Mouse (Mus musculus): ENCODE measurements around the gene Dnmt3b. TPM values are rescaled to one million over a fixed set of nuclear protein-coding genes. Genes with fewer than 3 reads are reported as not detected.

Dnmt3b gene
- total RNA-seq (2021) = 1 to 10 TPM; 3.5 to 3.8 TPM
- long read RNA-seq, experiment 1, partial matches to known transcripts = 1 of 2 reads
- long read RNA-seq, experiment 1, other reads (novel, unspliced or antisense) = 1 of 2 reads
- long read RNA-seq, experiment 2, partial matches to known transcripts = 1 of 2 reads
- long read RNA-seq, experiment 2, other reads (novel, unspliced or antisense) = 1 of 2 reads

DNA sequence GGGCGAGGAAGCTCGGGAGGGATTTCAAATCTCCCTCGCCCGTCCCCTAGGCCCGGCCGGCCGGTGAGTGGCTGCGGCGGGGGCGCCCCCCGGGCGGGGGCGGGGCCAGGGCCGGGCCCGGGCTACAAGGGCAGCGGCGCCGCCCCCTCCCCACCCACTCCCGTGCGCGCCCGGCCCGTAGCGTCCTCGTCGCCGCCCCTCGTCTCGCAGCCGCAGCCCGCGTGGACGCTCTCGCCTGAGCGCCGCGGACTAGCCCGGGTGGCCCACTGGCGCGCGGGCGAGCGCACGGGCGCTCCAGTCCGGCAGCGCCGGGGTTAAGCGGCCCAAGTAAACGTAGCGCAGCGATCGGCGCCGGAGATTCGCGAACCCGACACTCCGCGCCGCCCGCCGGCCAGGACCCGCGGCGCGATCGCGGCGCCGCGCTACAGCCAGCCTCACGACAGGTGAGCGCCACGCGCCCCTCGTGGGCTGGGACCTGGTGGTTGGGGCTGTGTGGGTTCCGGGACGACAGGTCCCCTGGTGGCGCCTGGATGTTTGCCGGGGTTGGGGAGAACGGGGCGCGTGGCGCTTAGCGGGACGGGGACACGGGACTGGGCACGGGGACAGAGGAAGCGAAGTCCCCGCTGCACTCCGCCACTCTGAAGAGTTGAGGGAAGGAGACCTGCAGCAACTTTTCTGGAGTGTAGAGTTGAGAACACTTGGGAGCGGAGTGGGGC, at the start of gene Dnmt3b:
Dnmt3b (plus strand) TSS at position 153 of the 716 bp plus-strand sequence.
- DNase-seq (ENCODE audit: low spot score in 2 of 2) = peak; percentile 58 to 71

DNA sequence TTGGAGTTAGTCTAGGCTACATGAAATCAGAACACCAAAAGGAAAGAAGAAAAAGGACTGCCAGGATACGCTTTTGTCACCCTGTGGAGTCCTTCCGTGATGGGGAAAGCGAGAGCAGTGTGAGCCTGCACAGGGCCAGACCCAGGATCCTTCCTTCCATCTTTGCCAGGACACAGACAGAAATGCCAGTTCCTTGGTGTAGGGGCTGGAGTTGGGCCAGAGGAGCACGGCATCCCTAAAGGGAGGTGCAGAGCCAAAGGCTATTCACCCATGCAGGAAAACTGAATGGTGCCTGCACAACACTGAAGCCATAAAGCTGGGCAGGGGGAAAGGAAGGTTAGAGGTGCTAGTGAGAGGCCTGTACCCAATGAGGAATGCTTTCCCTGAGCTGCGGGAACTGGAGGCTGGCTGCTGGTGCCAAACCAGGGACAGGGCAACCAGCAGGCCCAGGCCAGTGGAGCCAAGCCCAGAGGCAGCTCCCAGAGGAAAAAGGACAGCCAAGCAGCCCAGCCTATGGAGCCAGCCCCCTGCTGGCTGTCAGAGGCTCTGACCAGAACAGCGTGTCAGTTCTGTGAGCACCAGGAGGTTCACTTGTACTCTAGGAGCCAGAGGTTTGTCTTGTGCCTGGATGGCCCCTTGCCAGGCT, 49.1 kb upstream of the Dnmt3b start:
- peak; percentile 30 to 64 for DNase-seq (ENCODE audit: low spot score in 2 of 2)

DNA sequence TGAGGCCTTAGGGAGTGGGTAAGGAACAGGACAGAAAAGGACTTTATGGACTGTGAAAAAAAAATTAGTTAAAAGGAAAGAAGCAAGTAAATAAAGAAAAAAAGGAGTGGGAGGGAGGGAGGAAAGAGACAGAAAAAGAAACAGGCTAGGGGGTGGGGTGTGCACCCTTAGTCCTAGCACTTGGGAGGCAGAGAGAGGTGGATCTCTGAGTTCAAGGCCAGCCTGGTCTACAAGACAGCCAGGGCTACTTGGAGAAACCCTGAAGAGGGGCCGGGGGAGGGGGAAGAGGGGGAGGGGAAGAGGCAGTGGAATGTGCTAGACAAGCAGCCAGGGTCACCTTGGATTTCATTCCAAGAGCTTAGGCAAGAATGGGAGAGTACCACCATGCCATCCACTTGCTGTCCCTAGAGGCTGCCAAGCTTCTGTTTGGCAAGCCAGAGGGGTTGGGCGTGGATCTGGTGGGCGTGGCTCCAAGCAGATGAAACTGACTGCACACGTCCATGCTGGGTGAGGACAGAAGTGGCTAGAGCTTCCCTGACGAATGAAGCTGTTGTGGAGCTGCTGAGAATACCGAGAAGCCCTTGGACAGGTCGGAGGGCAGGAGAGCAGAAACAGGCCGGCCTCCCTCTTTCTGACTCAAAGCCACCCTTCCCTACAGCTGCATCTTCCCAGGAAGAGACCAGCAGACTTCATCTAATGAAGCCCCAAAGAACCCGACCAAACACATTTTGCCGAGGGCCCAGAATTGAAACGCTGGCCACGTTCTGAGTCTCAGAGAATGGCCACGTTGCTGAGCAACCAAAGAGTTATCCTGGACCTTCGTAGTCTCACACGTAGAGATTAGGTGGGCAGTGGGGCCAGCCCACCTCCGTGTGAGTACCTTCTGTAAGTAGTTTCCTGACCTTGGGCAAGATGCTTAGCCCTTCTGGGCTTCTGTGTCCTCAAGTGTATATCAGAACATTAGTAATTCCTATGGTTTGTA, 48.3 kb upstream of the Dnmt3b start:
- peak in 1 of 2 experiments; percentile 44 for DNase-seq (ENCODE audit: low spot score in 2 of 2)

DNA sequence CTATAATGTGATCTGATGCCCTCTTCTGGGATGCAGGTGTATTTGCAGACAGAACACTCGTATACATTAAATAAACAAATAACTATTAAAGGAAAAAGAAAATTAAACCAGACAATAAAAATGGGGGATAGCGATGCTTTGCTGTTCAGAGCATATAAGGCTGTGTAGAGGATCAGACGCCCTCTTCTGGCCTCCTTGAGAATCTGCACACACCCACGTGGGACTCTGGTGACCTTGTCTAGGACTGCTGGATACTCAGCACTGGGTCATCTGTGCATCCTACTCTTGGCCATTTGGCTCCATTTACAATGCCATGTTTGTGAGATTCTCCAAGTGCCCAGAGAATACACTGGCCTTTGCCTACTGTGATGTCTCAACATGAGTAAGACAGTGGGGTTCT, 45.5 kb upstream of the Dnmt3b start:
- DNase-seq (ENCODE audit: low spot score in 2 of 2) = no peak

DNA sequence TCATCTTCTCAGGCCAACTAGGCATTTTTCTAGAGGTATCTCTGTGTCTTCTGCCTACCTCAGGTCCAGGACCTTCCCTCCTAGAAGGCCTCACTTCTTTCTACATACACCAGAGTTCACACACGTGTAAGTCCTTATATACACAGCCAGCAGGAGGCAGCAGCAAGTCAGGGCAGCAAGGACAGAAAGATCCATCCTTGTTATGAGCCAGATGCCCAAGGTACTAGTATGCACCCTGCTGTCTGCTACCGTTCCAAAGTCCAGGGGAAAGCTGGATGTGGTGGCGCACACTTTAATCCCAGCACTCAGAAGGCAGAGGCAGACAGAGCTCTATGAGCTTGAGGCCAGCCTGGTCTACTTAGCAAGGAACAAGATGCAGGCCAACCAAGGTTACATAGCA, 42.8 kb upstream of the Dnmt3b start:
- no peak for DNase-seq (ENCODE audit: low spot score in 2 of 2)

DNA sequence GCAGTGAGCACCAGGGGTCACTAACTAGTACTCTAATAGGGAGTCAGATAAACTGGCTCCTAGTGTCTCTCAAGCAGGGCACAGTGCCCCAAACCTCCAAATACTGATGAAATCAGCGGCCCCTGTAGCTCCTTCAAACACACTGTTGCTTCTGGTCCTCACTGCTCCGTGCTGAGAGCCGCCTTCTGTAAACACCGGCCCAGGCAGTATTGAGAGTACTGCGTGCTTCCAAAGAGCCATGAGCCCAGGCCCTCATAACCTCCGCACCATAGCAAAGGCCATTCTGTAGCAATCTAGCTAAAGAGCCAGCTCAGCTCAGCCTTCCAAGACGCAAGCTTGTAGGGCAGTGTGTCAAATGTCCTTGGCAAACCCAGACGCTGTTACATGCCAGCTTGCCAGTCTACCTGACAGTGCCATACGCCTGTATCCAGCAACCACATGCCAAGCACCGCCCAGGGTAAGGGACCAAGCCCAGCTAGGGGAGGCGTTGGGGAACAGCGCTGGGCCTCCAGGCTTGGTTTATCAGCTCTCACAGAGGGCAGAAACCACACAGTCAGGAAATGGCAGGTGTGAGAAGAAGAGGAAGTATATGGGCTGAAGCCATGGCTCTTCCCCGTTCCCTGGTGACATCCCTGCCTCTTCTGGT, 41.3 kb upstream of the Dnmt3b start:
- DNase-seq (ENCODE audit: low spot score in 2 of 2) = no peak

DNA sequence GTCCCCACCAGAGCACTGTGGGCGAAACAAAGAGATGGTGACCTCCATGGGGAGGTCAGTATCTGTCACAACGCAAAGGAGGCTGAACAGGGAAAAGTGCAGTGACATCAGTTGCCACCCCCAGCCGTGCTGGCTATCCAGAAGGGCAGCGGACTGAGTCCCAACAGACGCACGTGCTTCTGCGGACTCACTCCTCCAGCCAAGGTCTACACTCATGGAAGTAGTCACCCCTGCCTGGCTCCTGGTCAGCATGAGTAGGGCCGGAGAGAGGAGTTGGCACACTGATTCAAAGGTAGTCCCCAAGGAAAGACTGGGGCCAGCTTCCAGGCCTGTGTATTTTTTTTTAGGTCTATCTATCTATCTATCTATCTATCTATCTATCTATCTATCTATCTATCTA, 40.2 kb upstream of the Dnmt3b start:
- DNase-seq (ENCODE audit: low spot score in 2 of 2) = no peak

DNA sequence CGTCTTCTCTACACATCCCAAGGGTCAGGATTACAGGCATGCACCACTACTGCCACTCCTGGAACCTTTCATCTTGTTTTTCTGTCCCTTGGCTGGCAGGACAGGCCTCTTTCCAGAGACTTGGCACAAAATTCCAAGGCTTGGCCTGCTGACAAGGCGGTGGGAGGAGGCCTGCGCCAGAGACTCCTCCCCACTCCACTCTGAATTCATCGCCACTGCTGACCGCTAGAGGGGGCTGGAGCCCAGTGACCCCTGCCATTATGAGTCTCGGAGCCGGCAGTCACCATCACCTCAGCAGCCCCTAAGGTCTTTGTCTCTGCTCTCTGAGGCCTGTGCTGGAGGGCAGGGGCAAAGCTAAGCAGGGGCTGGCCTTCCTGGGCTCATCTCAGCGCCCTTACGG, 39.7 kb upstream of the Dnmt3b start:
- peak; percentile 76 to 84 for DNase-seq (ENCODE audit: low spot score in 2 of 2)

DNA sequence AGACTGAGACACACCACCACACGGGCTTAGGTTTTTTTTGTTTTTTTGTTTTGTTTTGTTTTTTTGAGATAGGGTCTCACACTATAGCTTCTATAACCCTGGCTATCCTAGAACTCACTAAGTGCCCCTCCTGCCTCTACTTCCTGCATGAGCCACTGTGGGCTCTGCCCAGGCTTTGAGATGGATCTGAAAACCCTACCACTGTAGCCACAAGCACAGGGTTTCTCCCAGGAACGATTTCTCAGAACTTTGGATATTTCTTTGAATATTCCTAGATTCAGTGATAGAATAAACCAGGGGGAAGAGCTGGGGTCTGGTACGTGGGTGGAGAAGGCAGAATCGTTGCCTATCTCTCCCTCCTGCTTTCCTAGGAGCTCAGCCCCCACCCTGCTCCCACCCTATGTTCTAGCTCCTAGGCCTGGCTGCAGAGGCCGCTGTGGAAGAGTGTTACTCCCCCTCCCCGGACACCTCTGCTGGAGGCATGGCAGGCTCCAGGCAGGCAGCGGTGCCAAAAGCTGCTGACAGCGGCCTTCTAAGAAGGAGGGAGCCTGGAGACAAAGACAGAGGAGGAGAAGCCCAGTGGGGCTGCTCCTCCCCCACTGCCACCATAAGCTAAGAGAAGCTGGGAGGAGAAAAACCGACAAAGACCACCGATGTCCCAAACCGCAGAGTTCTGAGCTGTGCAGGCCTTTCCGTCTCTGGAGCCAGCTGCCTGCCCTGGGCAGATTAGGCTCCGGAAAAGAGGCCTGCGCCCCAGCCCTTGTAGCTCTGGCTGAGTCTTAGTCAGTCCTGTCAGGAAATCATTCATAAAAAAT, 38.6 kb upstream of the Dnmt3b start:
- no peak for DNase-seq (ENCODE audit: low spot score in 2 of 2)

DNA sequence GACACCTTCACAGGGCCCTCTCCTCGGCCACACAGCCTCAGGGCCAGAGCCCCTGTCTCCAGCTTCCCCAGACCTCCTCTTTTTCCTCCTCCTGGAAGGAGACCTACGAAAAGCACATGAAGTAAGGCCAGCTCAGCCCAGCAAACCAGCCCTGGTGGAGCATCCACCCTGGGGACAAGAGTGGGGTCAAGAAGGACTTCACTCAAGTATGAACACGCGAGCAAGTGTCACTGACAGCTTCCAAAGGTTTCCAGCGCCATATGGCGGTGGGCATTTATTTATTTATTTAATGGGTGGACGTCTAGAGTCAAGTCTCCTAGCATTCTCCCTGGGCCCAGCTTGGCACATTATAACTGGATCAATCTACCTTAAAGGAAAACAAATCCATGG, 38.0 kb upstream of the Dnmt3b start:
- no peak for DNase-seq (ENCODE audit: low spot score in 2 of 2)

DNA sequence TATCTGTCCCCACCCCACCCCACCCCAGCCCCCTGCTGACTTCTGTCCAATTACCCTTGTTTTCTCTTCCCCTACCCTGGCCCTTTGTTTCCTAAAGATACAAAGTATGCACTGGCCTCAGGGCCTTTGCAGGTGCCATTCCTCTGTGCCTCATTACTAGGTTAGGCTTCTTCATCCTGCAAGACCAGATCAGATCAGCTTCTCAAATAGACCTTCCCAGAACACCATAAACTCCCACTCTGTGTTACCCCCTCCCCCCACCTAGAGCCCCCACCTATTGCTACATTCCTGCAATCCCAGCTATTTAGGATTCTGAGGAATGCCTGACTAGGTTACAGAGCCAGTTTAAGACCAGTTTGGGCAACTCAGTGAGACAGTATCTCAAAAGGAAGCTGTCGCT, 37.5 kb upstream of the Dnmt3b start:
- no peak for DNase-seq (ENCODE audit: low spot score in 2 of 2)

DNA sequence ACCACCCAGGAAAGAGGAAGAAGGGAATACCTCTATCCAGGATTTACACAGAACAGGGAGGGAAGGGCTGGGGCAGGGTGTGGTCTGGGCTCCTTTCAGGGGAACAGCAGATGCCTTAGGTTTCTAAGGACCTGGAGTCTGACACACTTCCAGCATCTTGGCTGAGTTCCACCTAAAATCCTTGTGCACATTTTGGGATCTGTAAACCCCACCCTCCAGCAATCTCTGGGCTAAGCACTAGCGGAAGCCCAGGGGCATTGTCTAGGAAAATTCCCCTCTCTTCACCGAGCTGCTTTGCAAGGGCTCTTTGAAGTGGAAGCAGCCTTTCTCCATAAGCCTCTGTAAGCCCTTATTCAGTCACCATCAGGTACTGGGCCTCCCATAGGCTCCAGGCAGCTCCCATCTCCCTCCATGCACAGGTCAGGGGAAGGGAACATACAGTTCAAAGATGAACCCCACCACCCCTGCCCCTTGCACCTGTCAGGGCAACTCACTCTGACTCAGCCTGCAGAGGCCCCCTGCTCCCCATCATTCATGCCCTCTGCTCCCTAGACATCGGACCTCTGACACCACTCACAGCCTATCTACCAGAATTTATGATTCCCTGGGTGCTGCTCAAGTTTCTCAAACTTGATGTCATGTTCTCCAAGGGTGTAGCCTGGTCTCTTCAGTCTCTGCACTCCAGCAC, 36.5 kb upstream of the Dnmt3b start:
- no peak for DNase-seq (ENCODE audit: low spot score in 2 of 2)

DNA sequence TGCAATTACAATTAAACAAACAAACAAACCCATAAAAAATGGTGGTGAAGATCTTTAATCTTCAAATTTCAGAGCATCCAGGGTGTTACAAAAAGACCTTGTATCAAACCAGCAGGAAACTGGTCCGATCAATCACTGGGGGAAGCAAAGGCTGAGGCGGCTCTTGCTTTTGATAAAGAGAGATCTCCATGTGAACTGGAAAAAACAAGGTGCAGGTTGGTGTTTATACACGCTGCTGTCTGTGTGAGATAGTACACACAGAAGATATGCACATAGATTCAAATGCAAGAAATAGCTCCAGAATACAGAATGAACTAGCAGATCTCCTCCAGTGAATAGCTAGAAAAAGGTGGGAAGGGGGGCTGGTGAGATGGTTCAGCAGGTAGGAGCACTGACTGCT, 32.4 kb upstream of the Dnmt3b start:
- DNase-seq (ENCODE audit: low spot score in 2 of 2) = no peak

DNA sequence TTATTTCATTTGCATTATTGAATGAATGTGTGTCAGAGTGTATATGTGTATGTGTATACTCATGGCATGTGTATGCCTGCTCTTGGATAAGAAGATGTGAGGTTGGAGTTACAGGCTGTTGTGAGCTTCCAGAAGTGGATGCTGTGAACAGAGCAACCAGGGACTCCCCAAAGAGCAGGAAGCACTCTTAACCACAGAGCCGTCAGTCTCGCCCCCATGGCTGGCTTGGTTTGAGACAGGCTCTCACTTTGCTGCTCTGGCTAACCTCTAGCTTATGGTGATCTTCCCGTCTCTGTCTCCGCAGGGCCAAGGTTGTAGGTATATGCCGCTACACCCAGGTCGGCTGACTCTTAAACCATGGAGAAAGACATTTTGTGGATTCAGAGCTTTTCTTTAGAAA, 30.8 kb upstream of the Dnmt3b start:
- no peak for DNase-seq (ENCODE audit: low spot score in 2 of 2)

DNA sequence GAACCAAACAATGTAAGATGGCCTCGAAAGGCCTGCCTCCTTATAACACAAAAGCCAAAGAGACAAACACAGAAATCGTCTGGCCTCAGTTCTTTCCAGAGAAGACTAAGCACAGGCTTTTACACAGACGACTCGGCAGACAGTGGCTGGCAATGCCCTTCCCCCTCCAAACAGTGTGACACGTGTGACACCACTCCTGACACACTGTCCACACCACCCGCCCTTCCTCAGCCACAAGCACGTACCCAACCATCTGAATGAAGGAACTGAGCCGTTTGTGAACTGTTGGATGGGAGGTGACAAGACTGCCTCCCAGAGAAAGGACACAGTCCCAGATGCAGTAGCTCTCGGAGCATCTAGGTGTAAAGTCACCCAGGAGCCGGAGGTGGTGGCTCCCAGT, 30.4 kb upstream of the Dnmt3b start:
- DNase-seq (ENCODE audit: low spot score in 2 of 2) = no peak

DNA sequence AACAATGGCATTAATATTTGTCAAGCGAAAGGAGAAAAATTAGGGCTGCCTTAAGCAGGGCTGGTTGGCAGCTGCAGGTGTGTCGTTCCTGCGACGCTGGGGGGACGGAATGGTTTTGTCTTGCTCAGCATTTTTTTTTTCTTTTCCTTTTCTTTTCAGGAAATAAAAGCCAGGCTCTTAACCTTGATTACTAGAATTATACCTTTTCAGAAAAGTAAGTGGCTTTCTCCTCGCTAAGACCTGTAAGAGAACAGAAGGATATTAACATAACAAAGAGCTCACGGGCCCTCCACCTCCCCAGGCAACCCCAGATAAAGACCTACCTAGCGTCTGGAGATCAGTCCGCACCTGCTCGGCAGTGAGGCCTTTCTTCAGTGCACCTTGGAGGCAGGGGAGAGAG, 26.8 kb upstream of the Dnmt3b start:
- DNase-seq (ENCODE audit: low spot score in 2 of 2) = no peak

DNA sequence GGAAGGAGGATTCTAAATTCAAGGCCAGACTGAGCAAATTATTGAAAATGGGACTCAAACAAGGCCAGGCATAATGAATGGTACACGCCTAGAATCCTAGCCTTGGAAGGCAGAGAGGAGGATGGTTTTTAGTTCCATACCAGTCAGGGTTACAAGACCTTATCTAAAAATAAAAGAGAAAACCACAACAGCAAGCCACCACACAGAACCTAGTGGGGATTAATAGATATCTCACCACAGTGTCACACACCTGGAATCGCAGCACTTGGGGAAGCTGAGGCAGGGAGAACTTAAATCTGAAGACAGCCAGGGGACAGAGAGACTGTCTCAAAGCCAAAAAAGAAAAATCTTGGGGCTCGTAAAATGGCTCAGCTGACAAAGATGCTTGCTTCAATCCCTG, 18.3 kb upstream of the Dnmt3b start:
- no peak for DNase-seq (ENCODE audit: low spot score in 2 of 2)

DNA sequence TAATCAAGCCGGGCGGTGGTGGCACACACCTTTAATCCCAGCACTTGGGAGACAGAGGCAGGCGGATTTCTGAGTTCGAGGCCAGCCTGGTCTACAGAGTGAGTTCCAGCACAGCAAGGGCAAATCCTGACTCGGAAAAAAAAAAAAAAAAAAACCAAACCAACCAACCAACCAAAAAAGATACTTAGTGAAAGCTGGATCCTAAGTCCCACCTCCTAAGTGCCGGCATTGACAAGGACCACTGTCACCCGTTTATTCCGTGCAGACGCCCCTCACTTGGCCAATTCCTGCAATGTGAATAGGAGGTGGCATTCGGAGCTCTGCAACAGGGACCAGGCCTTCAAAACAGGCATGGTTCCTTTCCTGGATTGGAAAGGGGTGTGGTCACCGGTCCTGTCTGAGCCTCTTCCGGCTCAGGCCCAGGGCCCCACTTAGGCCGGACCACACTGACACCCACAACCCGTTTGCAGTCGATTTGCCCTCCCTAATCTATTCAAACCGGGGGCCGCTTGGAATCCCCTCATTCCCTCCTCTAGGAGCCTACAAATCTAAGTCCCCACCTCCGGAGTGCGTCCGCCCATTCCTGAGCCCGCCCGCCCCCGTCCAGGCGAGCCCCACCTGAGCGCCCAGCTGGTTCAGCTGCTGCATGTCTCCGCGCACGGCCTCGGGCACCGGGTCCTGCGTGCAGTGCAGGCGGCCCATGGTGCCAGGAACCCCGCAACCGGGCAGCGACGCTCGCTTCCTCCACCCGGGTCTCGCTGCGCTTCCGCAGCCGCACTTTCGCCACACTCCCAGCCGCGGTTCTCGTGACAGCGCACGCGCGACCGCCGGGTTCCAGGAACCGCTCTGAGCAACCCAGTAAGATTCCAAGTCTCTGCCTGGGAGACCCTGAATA, 17.0 kb upstream of the Dnmt3b start, which contains the start of gene Commd7:
Commd7 (minus strand) TSS at position 806 of the 895 bp plus-strand sequence.
- DNase-seq (ENCODE audit: low spot score in 2 of 2) = peak; percentile 73 to 85

Data from gastrocnemius, postnatal 4 days (tissue).